ENCODE assay signal across 9 mouse cellular contexts in the genomic region with DNA sequence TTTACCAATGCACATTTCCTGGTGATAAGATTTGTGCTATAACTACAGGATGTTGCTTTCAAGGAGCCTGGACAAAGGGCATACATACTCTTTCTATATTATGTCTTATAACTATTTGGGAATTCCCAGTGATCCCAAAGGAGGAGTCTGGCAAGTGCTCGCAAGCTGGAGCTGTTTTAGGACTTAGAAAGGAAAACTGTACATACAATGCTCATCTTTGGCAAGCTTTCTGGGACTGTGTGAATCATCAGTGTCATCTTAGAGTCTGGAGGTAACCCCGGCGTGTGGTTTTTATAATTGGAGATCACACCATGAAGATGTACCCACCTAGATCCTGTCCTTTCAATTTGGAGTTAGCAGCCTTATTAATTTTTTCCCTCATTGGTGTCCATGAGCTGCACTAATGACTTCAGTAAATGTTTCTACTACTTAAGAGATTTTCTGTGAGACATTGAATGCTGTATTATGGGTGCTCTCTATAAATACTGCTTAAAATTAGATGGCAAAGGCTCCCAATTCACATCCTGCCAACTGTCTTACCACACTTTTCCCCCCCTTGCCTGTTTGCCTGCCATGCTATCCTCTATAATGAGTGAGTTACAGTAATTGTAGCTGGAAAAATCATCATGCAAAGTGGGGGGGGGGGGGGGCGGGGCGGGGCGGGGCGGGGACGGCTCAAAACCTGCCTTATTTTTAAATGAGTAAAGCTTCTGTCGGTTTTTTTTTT.
DNase-seq lines count a peak whose midpoint lies in the region; ATAC-seq lines count a peak whose summit lies in the region.
"Had no signal": no experiment of that assay in that cellular context is flagged by ENCODE, and none has a peak within 500 bp of the region (broad histone marks: within the 10 kb centered on the region; RNA-seq: fewer than 3 reads in every experiment).

No protein-coding gene starts in this region.

- 22% methylated on average over 9 of the region's 9 CpGs for WGBS in heart, embryonic 16.5 days
- WGBS in hindbrain, embryonic 16.5 days, result 23% methylated on average over 9 of the region's 9 CpGs
- WGBS in midbrain, embryonic 15.5 days, result 24% methylated on average over 9 of the region's 9 CpGs

- peak overlapping the region; percentile 72 for H3K9ac ChIP-seq in heart, embryonic 16.5 days (ENCODE audit: low read length)
- peak overlapping the region; percentile 58 for H3K9ac ChIP-seq in hindbrain, embryonic 16.5 days (ENCODE audit: low read depth, low read length)
- H3K9ac ChIP-seq in midbrain, embryonic 15.5 days, result 0 out of 2 replicates have a peak overlapping the region, but pooled peaks have one; percentile 32

- peak overlapping the region; percentile 72 for H3K4me2 ChIP-seq in heart, embryonic 16.5 days (ENCODE audit: low read depth, low read length)
- H3K4me2 ChIP-seq in hindbrain, embryonic 16.5 days (ENCODE audit: low read length), result peak overlapping the region; percentile 66
- peak overlapping the region; percentile 61 for H3K4me2 ChIP-seq in midbrain, embryonic 15.5 days

- no peaks in the 10 kb centered on the region for H3K36me3 ChIP-seq in heart, embryonic 16.5 days (ENCODE audit: control insufficient read depth, insufficient read depth)
- H3K36me3 ChIP-seq in hindbrain, embryonic 16.5 days (ENCODE audit: control insufficient read depth, insufficient read depth, low read length), result no peaks in the 10 kb centered on the region
- H3K36me3 ChIP-seq in midbrain, embryonic 15.5 days (replicated peaks), result no peaks in the 10 kb centered on the region

- H3K4me1 ChIP-seq in heart, embryonic 16.5 days (ENCODE audit: control insufficient read depth, insufficient read depth, low read length), result no peaks in the 10 kb centered on the region; the same call in 1 of the 2 replicates
- peaks cover 7% of the 10 kb centered on the region for H3K4me1 ChIP-seq in hindbrain, embryonic 16.5 days (ENCODE audit: control insufficient read depth, insufficient read depth, low read depth, low read length)
- H3K4me1 ChIP-seq in midbrain, embryonic 15.5 days, result 0 out of 2 replicates have a peak, but pooled peaks cover 7% of the 10 kb centered on the region

- no peak for DNase-seq in heart, adult 9 months (ENCODE audit: low spot score in 2 of 2)
- DNase-seq in T-cell, adult 2 months (ENCODE audit: low spot score), result peak; percentile 3
- no peak for DNase-seq in ovary, postnatal 10 days (ENCODE audit: low spot score)
- DNase-seq in kidney, adult 8-10 months, result no peak
- no peak for DNase-seq in urinary bladder, adult 18-20 months (ENCODE audit: low spot score in 2 of 2)

- H3K9me3 ChIP-seq in heart, embryonic 16.5 days (replicated peaks; ENCODE audit: control insufficient read depth, low read length), result no peaks in the 10 kb centered on the region
- no peaks in the 10 kb centered on the region for H3K9me3 ChIP-seq in hindbrain, embryonic 16.5 days (ENCODE audit: control insufficient read depth, low read length)
- H3K9me3 ChIP-seq in midbrain, embryonic 15.5 days, result no peaks in the 10 kb centered on the region

- peak overlapping the region; percentile 60 for H3K4me3 ChIP-seq in heart, embryonic 16.5 days (ENCODE audit: low read length)
- H3K4me3 ChIP-seq in hindbrain, embryonic 16.5 days (ENCODE audit: low read length), result peak overlapping the region; percentile 43
- peak overlapping the region; percentile 41 for H3K4me3 ChIP-seq in midbrain, embryonic 15.5 days

- no peaks in the 10 kb centered on the region for H3K27me3 ChIP-seq in heart, embryonic 16.5 days (ENCODE audit: control insufficient read depth, insufficient read depth, low read length)
- H3K27me3 ChIP-seq in hindbrain, embryonic 16.5 days (replicated peaks; ENCODE audit: control insufficient read depth, insufficient read depth, low read length), result no peaks in the 10 kb centered on the region
- H3K27me3 ChIP-seq in midbrain, embryonic 15.5 days (replicated peaks), result peaks cover 3% of the 10 kb centered on the region; the same call in 1 of the 2 replicates
- H3K27me3 ChIP-seq: Patski had no signal

- no peak overlapping the region for H3K27ac ChIP-seq in heart, embryonic 16.5 days (ENCODE audit: low read length)
- no peak overlapping the region for H3K27ac ChIP-seq in hindbrain, embryonic 16.5 days (ENCODE audit: low read depth, low read length)
- H3K27ac ChIP-seq in midbrain, embryonic 15.5 days, result no peak overlapping the region

- no peak for ATAC-seq in heart, embryonic 16.5 days (replicated peaks; ENCODE audit: extremely low read depth, insufficient read depth, low FRiP score)
- ATAC-seq in hindbrain, embryonic 16.5 days, result peak; percentile 32
- peak; percentile 72 for ATAC-seq in midbrain, embryonic 15.5 days (replicated peaks)
- ATAC-seq: Patski had no signal
